Mouse (Mus musculus) G1E (cell line): ENCODE measurements around the gene Ubtd1.
"Not testable (repeated sequence)": the region's sequence is repeated elsewhere in the genome, so short reads cannot be mapped to it uniquely, and the experiment has no call there.

ENCODE experiments used
- GATA1 ChIP-seq: IDR thresholded peaks from 2 replicates; pipeline ENCODE4 v1.6.1; 2012; ENCODE audit warnings: borderline replicate concordance, low read length, inconsistent platforms, mixed read lengths
- TAL1 ChIP-seq: conservative IDR thresholded peaks from 2 replicates; pipeline ENCODE4 v1.6.1; 2012; ENCODE audit warnings: low read depth, low read length, inconsistent platforms, mixed read lengths

DNA sequence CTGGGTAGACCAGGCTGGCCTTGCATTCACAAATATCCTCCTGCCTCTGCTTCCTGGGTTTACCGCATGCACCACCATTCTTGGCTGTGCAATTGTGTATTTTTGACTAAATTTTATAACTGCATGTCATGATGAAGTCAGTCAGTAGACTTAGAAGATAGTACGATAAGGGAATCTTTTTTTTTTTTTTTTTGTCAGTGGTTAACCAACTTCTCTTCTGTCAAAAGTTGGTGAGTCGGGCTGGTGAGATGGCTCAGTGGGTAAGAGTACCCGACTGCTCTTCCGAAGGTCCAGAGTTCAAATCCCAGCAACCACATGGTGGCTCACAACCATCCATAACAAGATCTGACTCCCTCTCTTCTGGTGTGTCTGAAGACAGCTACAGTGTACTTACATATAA lies 100.0 kb downstream of the Ubtd1 start:
- not testable (repeated sequence) for TF ChIP-seq GATA1, TAL1
